Mouse (Mus musculus) liver, adult 2 months (tissue): ENCODE results near the gene Tmem28.

Experiments used
- CTCF ChIP-seq: fragments of 200-500 bp; IDR thresholded peaks from 2 replicates; pipeline ENCODE4 v1.5.1; 2011; ENCODE audit warnings: low read depth, low read length, control low read depth
- POLR2A ChIP-seq: fragments of 200-500 bp; IDR thresholded peaks from 2 replicates; pipeline ENCODE4 v1.6.1; 2011; ENCODE audit warnings: low read length, control low read depth; ENCODE audit not compliant: insufficient read depth; ENCODE audit errors: extremely low read depth

- TF ChIP-seq POLR2A (no peak), CTCF (no peak)
Measured at GRCm38 (mm10) chrX:99872228-99872627, 51.4 kb downstream of the Tmem28 start.
